Mouse (Mus musculus): Measurements from ENCODE around the gene Ednra.
A peak's percentile ranks its signal among the peaks of the same experiment; 100 is the strongest.
"Not testable (repeated sequence)": the region's sequence is repeated elsewhere in the genome, so short reads cannot be mapped to it uniquely, and the experiment has no call there.

Ednra gene

GRCm38 (mm10) chr8:77717036-77717435 lies 7.2 kb downstream of the Ednra start:
- DNase-seq = no peak

- DNase-seq = no peak
Measured at GRCm38 (mm10) chr8:77714455-77714854, 9.8 kb downstream of the Ednra start.

- no peak for DNase-seq
Measured at GRCm38 (mm10) chr8:77713688-77714087, 10.6 kb downstream of the Ednra start.

- no peak for DNase-seq
Measured at GRCm38 (mm10) chr8:77704768-77705167, 19.5 kb downstream of the Ednra start.

- no peak for DNase-seq
Measured at GRCm38 (mm10) chr8:77698028-77698427, 26.2 kb downstream of the Ednra start.

GRCm38 (mm10) chr8:77696182-77696581 lies 28.1 kb downstream of the Ednra start:
- DNase-seq = no peak

GRCm38 (mm10) chr8:77695486-77696058 lies 28.7 kb downstream of the Ednra start:
- no peak for DNase-seq

GRCm38 (mm10) chr8:77695070-77695469 lies 29.2 kb downstream of the Ednra start:
- DNase-seq = no peak

GRCm38 (mm10) chr8:77694588-77694987 lies 29.7 kb downstream of the Ednra start:
- no peak for DNase-seq

GRCm38 (mm10) chr8:77689421-77690059 lies 34.7 kb downstream of the Ednra start:
- DNase-seq = not testable (repeated sequence)

- DNase-seq = no peak
Measured at GRCm38 (mm10) chr8:77688978-77689377, 35.3 kb downstream of the Ednra start.

GRCm38 (mm10) chr8:77684372-77684771 lies 39.9 kb downstream of the Ednra start:
- no peak for DNase-seq

GRCm38 (mm10) chr8:77683356-77684106 lies 40.7 kb downstream of the Ednra start:
- DNase-seq = no peak

- DNase-seq = no peak
Measured at GRCm38 (mm10) chr8:77682008-77682934, 42.0 kb downstream of the Ednra start.

- no peak for DNase-seq
Measured at GRCm38 (mm10) chr8:77672036-77672435, 52.2 kb downstream of the Ednra start.

- DNase-seq = no peak
Measured at GRCm38 (mm10) chr8:77670612-77671363, 53.5 kb downstream of the Ednra start.

- DNase-seq = no peak
Measured at GRCm38 (mm10) chr8:77667916-77668315, 56.3 kb downstream of the Ednra start.

GRCm38 (mm10) chr8:77664901-77665300 lies 59.4 kb downstream of the Ednra start:
- DNase-seq = peak; percentile 38

GRCm38 (mm10) chr8:77659534-77660080 lies 64.7 kb downstream of the Ednra start:
- DNase-seq = no peak

GRCm38 (mm10) chr8:77658356-77658755 lies 65.9 kb downstream of the Ednra start:
- DNase-seq = no peak

- no peak for DNase-seq
Measured at GRCm38 (mm10) chr8:77650646-77651190, 73.5 kb downstream of the Ednra start.
